Mouse (Mus musculus) midbrain, postnatal 0 days (tissue): Measurements from ENCODE around the gene Zfp458. TPM values are rescaled to one million over a fixed set of nuclear protein-coding genes. Genes with fewer than 3 reads are reported as not detected.

Experiments
- ATAC-seq: fragments of 200-750 bp; cut with Nextera tagmentation; 2 replicates; pipeline ENCODE4 v1.8.0; 2017; ENCODE audit warnings: moderate number of reproducible peaks, mild to moderate bottlenecking, moderate TSS enrichment, moderate library complexity; ENCODE audit not compliant: low FRiP score
- DNase-seq: peaks from one replicate; pipeline ENCODE4 v3.0.0-alpha.2; 2015; ENCODE audit warnings: low spot score
- H3K27ac ChIP-seq: fragments of 300-500 bp; sonication (generic); 2 replicates; pipeline ENCODE4 v1.5.1; 2014; ENCODE audit warnings: low read depth, mild to moderate bottlenecking, low read length, mixed read lengths
- H3K27me3 ChIP-seq: fragments of 300-500 bp; sonication (generic); 2 replicates; pipeline ENCODE4 v1.6.1; 2014; ENCODE audit warnings: low read length, control low read depth, mixed read lengths; ENCODE audit not compliant: insufficient read depth
- H3K36me3 ChIP-seq: fragments of 300-500 bp; sonication (generic); 2 replicates; pipeline ENCODE4 v1.6.1; 2014; ENCODE audit warnings: low read length, control low read depth, mixed read lengths; ENCODE audit not compliant: insufficient read depth
- H3K4me1 ChIP-seq: fragments of 300-500 bp; sonication (generic); 2 replicates; pipeline ENCODE4 v1.6.1; 2014; ENCODE audit warnings: mild to moderate bottlenecking, control low read depth, antibody characterized with exemption, low read length, mixed read lengths; ENCODE audit not compliant: insufficient read depth
- H3K4me2 ChIP-seq: fragments of 300-500 bp; sonication (generic); 2 replicates; pipeline ENCODE4 v1.6.1; 2014; ENCODE audit warnings: low read depth, mild to moderate bottlenecking, low read length, mixed read lengths; ENCODE audit not compliant: poor library complexity, severe bottlenecking
- H3K4me3 ChIP-seq: fragments of 300-500 bp; sonication (generic); 2 replicates; pipeline ENCODE4 v1.5.1; 2014; ENCODE audit warnings: low read depth, mild to moderate bottlenecking, low read length, moderate library complexity
- H3K9ac ChIP-seq: fragments of 300-500 bp; sonication (generic); replicated peaks from 2 replicates; pipeline ENCODE4 v1.6.1; 2014; ENCODE audit warnings: mild to moderate bottlenecking, low read length, moderate library complexity, mixed read lengths; ENCODE audit not compliant: poor library complexity, severe bottlenecking
- H3K9me3 ChIP-seq: fragments of 300-500 bp; sonication (generic); 2 replicates; pipeline ENCODE4 v1.6.1; 2016; ENCODE audit warnings: low read length, control low read depth
- CTCF ChIP-seq: IDR thresholded peaks from 2 replicates; pipeline ENCODE4 v1.5.1; 2016; ENCODE audit warnings: antibody characterized with exemption, mild to moderate bottlenecking
- WGBS: fragments of 180-500 bp; shearing (Covaris S2); extraction: QIAGEN DNeasy Blood & Tissue Kit; methylation state at CpG from one replicate; pipeline ENCODE4 v1.1.7; 2014; 5-methylcytosine and 5-hydroxymethylcytosine counted together
- polyA plus RNA-seq: library from polyadenylated mRNA; unstranded; fragments of >200 nt; fragmentation: Nextera tagmentation; extraction: Ambion mirVana; gene quantifications from 2 replicates; pipeline ENCODE4 v1.2.1, GENCODE M21; 2015
- total RNA-seq: library from RNA; depleted of rRNA; stranded (reverse); fragments of >200 nt; gene quantifications from 2 replicates; pipeline ENCODE4 v1.2.3, GENCODE M21; 2014; rRNA removed

Gene Zfp458
- total and polyA plus RNA-seq, 2 experiments from 2014 or later, result 3.7 to 13.0 TPM

GRCm38 (mm10) chr13:67214015-67214607, 64.2 kb downstream of the Zfp458 start:
- Histone ChIP-seq H3K27ac (no peak overlapping the region), H3K4me1 (no peaks in the 10 kb centered on the region), H3K9me3 (no peaks in the 10 kb centered on the region), H3K4me2 (no peak overlapping the region), H3K9ac (no peak overlapping the region), H3K36me3 (no peaks in the 10 kb centered on the region), H3K27me3 (no peaks in the 10 kb centered on the region), H3K4me3 (no peak overlapping the region)
- ATAC-seq (no peak), DNase-seq (no peak)
- 55% methylated on average over 4 of the region's 4 CpGs for WGBS
- TF ChIP-seq CTCF, result no peak

Other genes with a start within 250 kb of the Zfp458 start
- 6.2 and 7.9 TPM in 2 replicates for gene Zfp712, start 217.3 kb downstream of the Zfp458 start, total RNA-seq
- gene Zfp712, start 217.3 kb downstream of the Zfp458 start, polyA plus RNA-seq, result 3.0 and 3.4 TPM in 2 replicates
- 4.3 and 7.7 TPM in 2 replicates for gene Zfp708, start 180.5 kb downstream of the Zfp458 start, total RNA-seq
- gene Zfp708, start 180.5 kb downstream of the Zfp458 start, polyA plus RNA-seq, result 5.4 and 5.6 TPM in 2 replicates
- 1.7 and 3.1 TPM in 2 replicates for gene Gm28557, start 169.9 kb downstream of the Zfp458 start, total RNA-seq
- gene Gm28557, start 169.9 kb downstream of the Zfp458 start, polyA plus RNA-seq, result 0.89 and 0.97 TPM in 2 replicates
- not detected in 2 replicates for gene Rslcan18, start 162.2 kb downstream of the Zfp458 start, total RNA-seq
- not detected in 2 replicates for gene Rslcan18, start 162.2 kb downstream of the Zfp458 start, polyA plus RNA-seq
- 8.2 and 8.8 TPM in 2 replicates for gene Zfp759, start 156.8 kb downstream of the Zfp458 start, total RNA-seq
- gene Zfp759, start 156.8 kb downstream of the Zfp458 start, polyA plus RNA-seq, result 2.7 and 3.4 TPM in 2 replicates
- 2.5 and 9.4 TPM in 2 replicates for gene Rsl1, start 105.3 kb downstream of the Zfp458 start, total RNA-seq
- 2.3 and 3.4 TPM in 2 replicates for gene Rsl1, start 105.3 kb downstream of the Zfp458 start, polyA plus RNA-seq
- 2.6 and 4.0 TPM in 2 replicates for gene Zfp455, start 84.0 kb downstream of the Zfp458 start, total RNA-seq
- 0.83 and 1.6 TPM in 2 replicates for gene Zfp455, start 84.0 kb downstream of the Zfp458 start, polyA plus RNA-seq
- 1.3 and 2.8 TPM in 2 replicates for gene Zfp457, start 28.0 kb upstream of the Zfp458 start, total RNA-seq
- gene Zfp457, start 28.0 kb upstream of the Zfp458 start, polyA plus RNA-seq, result 0.44 and 0.49 TPM in 2 replicates
- gene Zfp595, start 54.1 kb upstream of the Zfp458 start, total RNA-seq, result 2.5 and 2.6 TPM in 2 replicates
- 0.48 and 0.60 TPM in 2 replicates for gene Zfp595, start 54.1 kb upstream of the Zfp458 start, polyA plus RNA-seq
- gene Gm28044, start 82.1 kb upstream of the Zfp458 start, total RNA-seq, result not detected in 2 replicates
- not detected in 2 replicates for gene Gm28044, start 82.1 kb upstream of the Zfp458 start, polyA plus RNA-seq
- 0.71 and 1.3 TPM in 2 replicates for gene Zfp953, start 82.1 kb upstream of the Zfp458 start, total RNA-seq
- gene Zfp953, start 82.1 kb upstream of the Zfp458 start, polyA plus RNA-seq, result 0.13 and 0.22 TPM in 2 replicates
- 2.9 TPM in 1 of 2 replicates, not detected in the other for gene Gm28041, start 97.3 kb upstream of the Zfp458 start, total RNA-seq
- not detected in 2 replicates for gene Gm28041, start 97.3 kb upstream of the Zfp458 start, polyA plus RNA-seq
- gene Zfp456, start 97.3 kb upstream of the Zfp458 start, total RNA-seq, result 0.94 and 1.2 TPM in 2 replicates
- gene Zfp456, start 97.3 kb upstream of the Zfp458 start, polyA plus RNA-seq, result 0.13 and 0.19 TPM in 2 replicates
- 1.7 and 2.5 TPM in 2 replicates for gene Zfp429, start 121.4 kb upstream of the Zfp458 start, total RNA-seq
- 0.89 and 1.1 TPM in 2 replicates for gene Zfp429, start 121.4 kb upstream of the Zfp458 start, polyA plus RNA-seq
- gene Zfp459, start 143.0 kb upstream of the Zfp458 start, total RNA-seq, result 1.3 and 6.0 TPM in 2 replicates
- 1.2 and 1.3 TPM in 2 replicates for gene Zfp459, start 143.0 kb upstream of the Zfp458 start, polyA plus RNA-seq
- 4.7 and 6.4 TPM in 2 replicates for gene Zfp874a, start 173.2 kb upstream of the Zfp458 start, total RNA-seq
- gene Zfp874a, start 173.2 kb upstream of the Zfp458 start, polyA plus RNA-seq, result 3.9 and 4.4 TPM in 2 replicates
- 6.3 and 12.0 TPM in 2 replicates for gene Zfp874b, start 205.8 kb upstream of the Zfp458 start, total RNA-seq
- gene Zfp874b, start 205.8 kb upstream of the Zfp458 start, polyA plus RNA-seq, result 2.3 and 2.5 TPM in 2 replicates
- gene Zfp58, start 222.1 kb upstream of the Zfp458 start, total RNA-seq, result 3.8 and 6.5 TPM in 2 replicates
- 4.1 and 4.4 TPM in 2 replicates for gene Zfp58, start 222.1 kb upstream of the Zfp458 start, polyA plus RNA-seq
- 0.27 TPM in 1 of 2 replicates, not detected in the other for gene Gm26965, start 247.7 kb upstream of the Zfp458 start, total RNA-seq
- gene Gm26965, start 247.7 kb upstream of the Zfp458 start, polyA plus RNA-seq, result 0.20 TPM in 1 of 2 replicates, not detected in the other
- 35.8 and 36.8 TPM in 2 replicates for gene Zfp87, start 247.7 kb upstream of the Zfp458 start, total RNA-seq
- 26.2 and 31.9 TPM in 2 replicates for gene Zfp87, start 247.7 kb upstream of the Zfp458 start, polyA plus RNA-seq